Mouse (Mus musculus) adrenal gland, adult 18-20 months (tissue): ENCODE results near the gene Adarb1. TPM values are rescaled to one million over a fixed set of nuclear protein-coding genes. Genes with fewer than 3 reads are reported as not detected.

Source experiments
- total RNA-seq, 2 experiments: library from RNA; stranded (reverse); gene quantifications; 1 replicate in 1 of 2; 2 replicates in 1 of 2; pipeline ENCODE4 v1.2.3; 2021

Adarb1 gene
- total RNA-seq, 2 experiments from 2014 or later: 31.3 to 113 TPM

Other genes with a start within 250 kb of the Adarb1 start
- 10 to 100 TPM; 83.1 to 93.5 TPM for gene Pofut2, start 159.1 kb downstream of the Adarb1 start, total RNA-seq
- gene Fam207a, start 97.5 kb upstream of the Adarb1 start, total RNA-seq: 10 to 100 TPM; 19.5 to 21.9 TPM
- 10 to 100 TPM in 1 of 2 experiments, 1 to 10 TPM in 1; 7.8 to 16.2 TPM for gene Itgb2, start 112.0 kb upstream of the Adarb1 start, total RNA-seq
- 100 to 1,000 TPM; 175 to 203 TPM for gene Pttg1ip, start 163.4 kb upstream of the Adarb1 start, total RNA-seq
- gene Sumo3, start 187.8 kb upstream of the Adarb1 start, total RNA-seq: 10 to 100 TPM; 91.8 to 98.8 TPM
- 10 to 100 TPM; 13.1 to 17.1 TPM for gene Gm49325, start 187.9 kb upstream of the Adarb1 start, total RNA-seq
- gene Ube2g2, start 204.0 kb upstream of the Adarb1 start, total RNA-seq: 10 to 100 TPM; 67.2 to 74.1 TPM